Mouse (Mus musculus) kidney, adult 2 months (tissue): ENCODE results near the gene Pik3c2g.

Experiments
- CTCF ChIP-seq: fragments of 200-500 bp; conservative IDR thresholded peaks from 2 replicates; pipeline ENCODE4 v1.5.1; 2011; ENCODE audit warnings: low read depth, mild to moderate bottlenecking, control low read depth, low read length, moderate library complexity, mixed read lengths; ENCODE audit not compliant: insufficient read depth, insufficient read length
- POLR2A ChIP-seq: fragments of 200-500 bp; IDR thresholded peaks from one replicate; pipeline ENCODE4 v1.6.1; 2011; ENCODE audit warnings: low read depth, low read length, control low read depth

GRCm38 (mm10) chr6:139746758-139747479, 159.9 kb downstream of the Pik3c2g start:
- TF ChIP-seq POLR2A (no peak), CTCF (no peak)
